Mouse (Mus musculus) lung, postnatal 0 days (tissue): ENCODE data around the gene Guf1. TPM values are rescaled to one million over a fixed set of nuclear protein-coding genes. Genes with fewer than 3 reads are reported as not detected.

Experiments used
- ATAC-seq: fragments of 200-750 bp; cut with Nextera tagmentation; 2 replicates; pipeline ENCODE4 v1.8.0; 2017; ENCODE audit warnings: moderate library complexity
- DNase-seq: peaks from one replicate; pipeline ENCODE4 v3.0.0-alpha.2; 2016; ENCODE audit warnings: low spot score
- H3K27ac ChIP-seq: fragments of 300-500 bp; sonication (generic); 2 replicates; pipeline ENCODE4 v1.5.1; 2014; ENCODE audit warnings: antibody characterized with exemption, mild to moderate bottlenecking, low read length, mixed read lengths
- H3K27me3 ChIP-seq: fragments of 300-500 bp; sonication (generic); replicated peaks from 2 replicates; pipeline ENCODE4 v1.6.1; 2014; ENCODE audit warnings: low read length, mixed read lengths; ENCODE audit not compliant: insufficient read depth
- H3K36me3 ChIP-seq: fragments of 300-500 bp; sonication (generic); 2 replicates; pipeline ENCODE4 v1.6.1; 2014; ENCODE audit warnings: low read length, mixed read lengths; ENCODE audit not compliant: insufficient read depth
- H3K4me1 ChIP-seq: fragments of 300-500 bp; sonication (generic); 2 replicates; pipeline ENCODE4 v1.6.1; 2014; ENCODE audit warnings: antibody characterized with exemption, low read depth, low read length, mixed read lengths; ENCODE audit not compliant: insufficient read depth
- H3K4me2 ChIP-seq: fragments of 300-500 bp; sonication (generic); replicated peaks from 2 replicates; pipeline ENCODE4 v1.6.1; 2014; ENCODE audit warnings: low read depth, mild to moderate bottlenecking, low read length, moderate library complexity, mixed read lengths
- H3K4me3 ChIP-seq: fragments of 300-500 bp; sonication (generic); 2 replicates; pipeline ENCODE4 v1.5.1; 2014; ENCODE audit warnings: low read depth, low read length
- H3K9ac ChIP-seq: fragments of 300-500 bp; sonication (generic); replicated peaks from 2 replicates; pipeline ENCODE4 v1.6.1; 2014; ENCODE audit warnings: low read depth, mild to moderate bottlenecking
- H3K9me3 ChIP-seq: fragments of 300-500 bp; sonication (generic); 2 replicates; pipeline ENCODE4 v1.6.1; 2016; ENCODE audit warnings: low read length, mixed read lengths
- CTCF ChIP-seq: IDR thresholded peaks from 2 replicates; pipeline ENCODE4 v1.5.1; 2016; ENCODE audit warnings: antibody characterized with exemption, mild to moderate bottlenecking
- EP300 ChIP-seq: IDR thresholded peaks from 2 replicates; pipeline ENCODE4 v1.6.1; 2016; ENCODE audit warnings: antibody characterized with exemption, mild to moderate bottlenecking, control low read depth
- WGBS: fragments of 180-500 bp; shearing (Covaris S2); extraction: QIAGEN DNeasy Blood & Tissue Kit; methylation state at CpG from one replicate; pipeline ENCODE4 v1.1.7; 2014; 5-methylcytosine and 5-hydroxymethylcytosine counted together
- polyA plus RNA-seq: library from polyadenylated mRNA; unstranded; fragments of >200 nt; fragmentation: Nextera tagmentation; extraction: Ambion mirVana; gene quantifications from 2 replicates; pipeline ENCODE4 v1.2.1, GENCODE M21; 2015

Gene Guf1
- polyA plus RNA-seq, 1 experiment from 2014 or later = 16.2 TPM

DNA sequence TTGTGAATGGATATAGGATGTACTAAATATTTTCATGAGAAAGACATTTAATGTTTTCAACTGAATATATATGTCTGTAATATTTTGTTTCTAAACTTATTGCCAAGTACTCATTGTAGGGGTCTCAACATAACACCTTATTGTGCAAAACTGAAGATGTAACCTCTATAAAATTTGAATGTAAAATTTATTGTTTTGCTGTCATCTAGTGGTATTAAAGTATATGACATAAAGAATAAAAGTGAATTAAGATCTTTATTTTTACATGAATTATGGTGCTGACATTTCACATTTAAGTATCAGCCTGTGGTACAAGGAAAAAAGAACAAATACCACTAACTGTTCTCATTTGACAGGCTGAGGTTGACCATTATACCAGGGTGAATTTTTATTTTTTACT is 32.8 kb upstream of the Guf1 start:
- H3K27me3 ChIP-seq = no peaks in the 10 kb centered on the region
- H3K9ac ChIP-seq = no peak overlapping the region
- DNase-seq (no peak), ATAC-seq (no peak)
- no peak overlapping the region for H3K27ac ChIP-seq
- no peak for TF ChIP-seq EP300
- no peak for TF ChIP-seq CTCF
- no peak overlapping the region for H3K4me2 ChIP-seq
- no peaks in the 10 kb centered on the region for H3K9me3 ChIP-seq
- no peaks in the 10 kb centered on the region for H3K36me3 ChIP-seq
- H3K4me1 ChIP-seq = no peaks in the 10 kb centered on the region
- no peak overlapping the region for H3K4me3 ChIP-seq

DNA sequence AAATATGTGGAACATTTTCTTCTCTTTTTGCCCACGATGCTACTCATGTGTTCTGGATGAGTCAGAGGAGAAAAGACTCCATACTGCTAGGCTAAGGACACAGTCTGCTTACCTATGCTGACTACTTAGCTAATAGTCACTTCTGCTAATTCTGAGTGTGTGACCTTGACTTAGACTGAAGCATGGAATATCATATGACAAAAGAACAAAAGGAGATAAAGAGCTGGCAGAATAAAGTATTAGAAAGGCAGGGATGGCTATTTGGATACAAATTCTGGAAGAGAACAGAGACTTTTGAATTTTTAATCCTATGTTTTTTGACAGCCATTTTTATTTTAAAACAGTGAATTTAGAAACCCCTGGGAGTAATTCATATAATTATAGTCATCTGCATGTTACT is 15.0 kb upstream of the Guf1 start:
- no peak for ATAC-seq
- H3K36me3 ChIP-seq = no peaks in the 10 kb centered on the region
- TF ChIP-seq CTCF (no peak), EP300 (no peak)
- no peak overlapping the region for H3K4me3 ChIP-seq
- no peaks in the 10 kb centered on the region for H3K9me3 ChIP-seq
- no peaks in the 10 kb centered on the region for H3K4me1 ChIP-seq
- no peak overlapping the region for H3K4me2 ChIP-seq
- WGBS = 88% methylated on average over 1 of the region's 1 CpGs
- H3K9ac ChIP-seq = no peak overlapping the region
- H3K27me3 ChIP-seq = no peaks in the 10 kb centered on the region
- DNase-seq = no peak
- no peak overlapping the region for H3K27ac ChIP-seq

DNA sequence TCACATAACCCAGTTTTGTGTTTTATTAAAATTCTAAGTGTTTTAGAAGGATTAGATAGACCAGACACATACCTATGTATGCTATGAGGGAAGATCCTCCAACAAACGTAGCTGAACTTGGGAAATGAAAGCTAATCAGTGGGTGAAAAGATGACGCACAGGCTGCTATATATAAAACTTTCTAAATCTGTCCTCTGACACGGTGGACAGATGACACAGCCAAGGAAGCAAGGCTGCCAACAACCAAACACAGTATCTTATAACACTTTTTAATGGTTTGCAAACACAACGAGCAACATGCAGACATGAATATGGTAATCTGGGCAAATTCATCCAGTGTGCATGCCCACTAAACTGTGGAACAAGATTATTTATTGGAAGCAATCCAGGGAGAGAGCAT is 14.2 kb upstream of the Guf1 start, which contains the start of gene Yipf7:
Gene Yipf7 (minus strand): TSS at position 160 of the 400 bp plus-strand sequence.
- no peak for DNase-seq
- TF ChIP-seq CTCF (no peak), EP300 (no peak)
- H3K27ac ChIP-seq = no peak within 1 kb of the TSS
- no peaks in the 10 kb centered on the region for H3K36me3 ChIP-seq
- no peaks in the 10 kb centered on the region for H3K4me1 ChIP-seq
- H3K4me2 ChIP-seq = no peak within 1 kb of the TSS
- no peak for ATAC-seq
- H3K27me3 ChIP-seq = no peaks in the 10 kb centered on the region
- H3K9me3 ChIP-seq = no peaks in the 10 kb centered on the region
- no peak within 1 kb of the TSS for H3K4me3 ChIP-seq
- 52% methylated on average over 4 of the region's 4 CpGs for WGBS
- no peak within 1 kb of the TSS for H3K9ac ChIP-seq

DNA sequence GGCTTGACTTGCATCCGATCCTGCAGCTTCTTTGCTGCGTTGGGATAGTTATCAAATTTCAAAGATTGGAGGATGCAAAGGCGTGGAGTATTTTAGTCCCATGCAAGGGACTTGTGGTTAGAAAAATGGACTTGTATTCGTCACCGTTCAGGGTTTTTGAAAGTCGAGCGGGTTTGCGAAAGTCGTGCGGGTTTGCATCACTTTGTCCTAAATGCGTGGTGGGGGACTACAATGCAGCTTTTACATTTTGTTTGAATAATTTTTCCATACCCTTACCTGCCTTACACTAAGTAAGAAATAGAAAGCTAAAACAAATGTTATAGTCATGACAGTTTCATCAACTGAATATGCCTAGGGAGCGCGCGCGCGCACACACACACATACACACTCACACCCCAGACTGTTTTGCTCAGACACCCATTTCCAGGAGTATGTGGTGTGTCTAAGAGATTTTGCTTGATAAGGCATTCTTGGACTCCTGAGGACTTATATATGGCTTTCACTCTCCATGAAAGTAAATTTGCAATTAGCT is 747 bp downstream of the Guf1 start:
- no peaks in the 10 kb centered on the region for H3K4me1 ChIP-seq
- H3K27me3 ChIP-seq = no peaks in the 10 kb centered on the region
- peak overlapping the region; percentile 83 for H3K4me2 ChIP-seq
- peak overlapping the region; percentile 100 for H3K4me3 ChIP-seq
- TF ChIP-seq EP300 (no peak), CTCF (no peak)
- DNase-seq (peak; percentile 26), ATAC-seq (no peak)
- no peaks in the 10 kb centered on the region for H3K9me3 ChIP-seq
- H3K36me3 ChIP-seq = no peaks in the 10 kb centered on the region; the same call in 1 of the 2 replicates
- peak overlapping the region; percentile 84 for H3K27ac ChIP-seq
- 10% methylated on average over 16 of the region's 16 CpGs for WGBS
- H3K9ac ChIP-seq = peak overlapping the region; percentile 95

DNA sequence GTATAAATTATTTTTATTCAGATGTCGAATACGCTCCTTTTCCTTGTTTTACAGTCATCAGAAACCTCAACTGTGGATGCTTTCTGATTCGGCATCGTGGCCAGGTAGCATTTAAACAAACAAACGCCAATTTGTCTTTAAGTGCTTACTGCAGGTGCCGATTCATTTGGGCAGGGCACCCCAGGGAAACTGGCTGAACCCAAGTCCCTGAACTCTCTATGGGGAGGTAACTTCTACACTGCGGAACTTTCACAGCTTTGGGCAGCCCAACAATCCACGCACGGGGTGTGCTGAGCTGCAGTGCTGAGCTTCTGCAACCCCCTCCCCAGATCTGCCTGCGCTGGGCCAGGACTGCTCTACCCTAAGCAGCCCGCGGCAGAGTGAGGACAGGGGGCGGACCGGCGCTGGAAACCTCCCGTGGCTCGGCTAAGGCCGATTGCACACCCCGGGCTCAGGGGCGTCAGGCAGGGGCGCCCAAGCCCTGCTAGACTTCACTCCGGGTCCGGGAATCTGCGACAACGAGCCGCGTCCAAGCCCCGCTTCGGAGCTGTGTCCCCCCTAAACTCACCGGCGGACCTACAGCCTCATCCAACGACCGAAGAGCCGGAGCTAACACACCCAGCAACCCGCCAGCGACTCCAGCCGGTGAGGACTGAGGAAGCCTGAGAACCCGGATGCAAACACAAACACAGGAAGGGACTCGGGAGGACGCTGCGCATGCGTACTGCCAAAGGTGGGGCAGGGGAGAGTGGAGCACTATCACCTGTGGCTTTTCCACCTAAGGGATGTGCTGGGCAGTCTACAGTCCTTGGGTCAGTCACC is 35.1 kb downstream of the Guf1 start, which contains the start of gene Gnpda2:
Gene Gnpda2 (minus strand): TSS at position 701 of the 822 bp plus-strand sequence.
- H3K27me3 ChIP-seq = no peaks in the 10 kb centered on the region
- WGBS = 4% methylated on average over 42 of the region's 42 CpGs
- H3K4me1 ChIP-seq = 0 out of 2 replicates have a peak, but pooled peaks cover 5% of the 10 kb centered on the region
- H3K36me3 ChIP-seq = no peaks in the 10 kb centered on the region
- H3K27ac ChIP-seq = peak within 1 kb of the TSS; percentile 57
- H3K4me3 ChIP-seq = peak within 1 kb of the TSS; percentile 57
- ATAC-seq (peak; percentile 97), DNase-seq (peak; percentile 96)
- H3K4me2 ChIP-seq = peak within 1 kb of the TSS; percentile 77
- H3K9ac ChIP-seq = peak within 1 kb of the TSS; percentile 76
- TF ChIP-seq CTCF (peak; percentile 69), EP300 (no peak)
- H3K9me3 ChIP-seq = no peaks in the 10 kb centered on the region

DNA sequence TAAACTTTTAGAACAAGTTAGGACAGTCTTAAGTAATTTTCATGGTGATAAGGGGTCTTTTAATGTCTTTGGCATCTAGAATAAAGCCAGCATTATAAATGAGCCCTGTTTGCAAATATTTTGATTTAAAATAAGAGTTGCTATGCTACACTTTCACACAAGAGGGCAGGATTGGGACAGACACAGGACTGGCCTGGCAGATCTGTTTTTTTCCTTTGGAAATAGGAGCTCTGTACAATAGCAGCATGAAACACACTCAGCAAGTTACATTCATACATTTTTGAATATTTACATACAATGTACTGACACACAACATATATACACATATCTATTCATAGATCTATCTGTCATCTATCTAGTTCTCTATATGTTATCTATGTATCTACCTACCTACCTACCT is 44.3 kb downstream of the Guf1 start:
- Histone ChIP-seq H3K27ac (no peak overlapping the region), H3K27me3 (no peaks in the 10 kb centered on the region), H3K4me1 (no peaks in the 10 kb centered on the region), H3K36me3 (no peaks in the 10 kb centered on the region), H3K4me2 (no peak overlapping the region), H3K4me3 (no peak overlapping the region), H3K9me3 (no peaks in the 10 kb centered on the region), H3K9ac (no peak overlapping the region)
- TF ChIP-seq CTCF (peak; percentile 56), EP300 (no peak)
- DNase-seq = peak; percentile 53
- no peak for ATAC-seq
